Mouse (Mus musculus): ENCODE measurements at regions not wholly inside any gene's neighbourhood (a gene's known extent, or its start where the extent isn't known, plus 50 kb on each side); places are given as distances from the start of the nearest gene placed in this dataset.
A peak's percentile ranks its signal among the peaks of the same experiment; 100 is the strongest.

GRCm38 (mm10) chr15:24743240-24743639 lies 670.3 kb downstream of the Basp1 start:
- DNase-seq (ENCODE audit: low read depth, low spot score) = no peak

GRCm38 (mm10) chr15:24725170-24725569 lies 688.4 kb downstream of the Basp1 start:
- no peak for DNase-seq (ENCODE audit: low read depth, low spot score)

- no peak for DNase-seq (ENCODE audit: low read depth, low spot score)
These were observed 688.9 kb downstream of the Basp1 start for GRCm38 (mm10) chr15:24724664-24725063.

- no peak for DNase-seq (ENCODE audit: low read depth, low spot score)
These were observed 693.2 kb downstream of the Basp1 start for GRCm38 (mm10) chr15:24720346-24720745.

GRCm38 (mm10) chr15:24682167-24682566 lies 731.4 kb downstream of the Basp1 start:
- DNase-seq (ENCODE audit: low read depth, low spot score) = no peak

- DNase-seq (ENCODE audit: low read depth, low spot score) = no peak
These were observed 764.6 kb downstream of the Basp1 start for GRCm38 (mm10) chr15:24648938-24649337.

GRCm38 (mm10) chr15:24635620-24636019 lies 777.9 kb downstream of the Basp1 start:
- no peak for DNase-seq (ENCODE audit: low read depth, low spot score)

- DNase-seq (ENCODE audit: low read depth, low spot score) = no peak
These were observed 817.3 kb downstream of the Basp1 start for GRCm38 (mm10) chr15:24596242-24596641.

- DNase-seq (ENCODE audit: low read depth, low spot score) = peak; percentile 30
These were observed 824.6 kb downstream of the Basp1 start for GRCm38 (mm10) chr15:24588943-24589342.

- DNase-seq (ENCODE audit: low read depth, low spot score) = no peak
These were observed 846.6 kb downstream of the Basp1 start for GRCm38 (mm10) chr15:24566981-24567380.

- DNase-seq (ENCODE audit: low read depth, low spot score) = no peak
These were observed 856.8 kb downstream of the Basp1 start for GRCm38 (mm10) chr15:24556806-24557205.

GRCm38 (mm10) chr15:24550108-24550507 lies 863.5 kb downstream of the Basp1 start:
- DNase-seq (ENCODE audit: low read depth, low spot score) = no peak

GRCm38 (mm10) chr15:24530065-24530464 lies 883.5 kb downstream of the Basp1 start:
- no peak for DNase-seq (ENCODE audit: low read depth, low spot score)

GRCm38 (mm10) chr15:24527379-24527778 lies 886.2 kb downstream of the Basp1 start:
- DNase-seq (ENCODE audit: low read depth, low spot score) = no peak

GRCm38 (mm10) chr15:24513926-24514325 lies 899.6 kb downstream of the Basp1 start:
- no peak for DNase-seq (ENCODE audit: low read depth, low spot score)

GRCm38 (mm10) chr15:24501907-24502559 lies 911.5 kb downstream of the Basp1 start:
- DNase-seq (ENCODE audit: low read depth, low spot score) = no peak

- DNase-seq (ENCODE audit: low read depth, low spot score) = no peak
These were observed 927.3 kb downstream of the Basp1 start for GRCm38 (mm10) chr15:24486235-24486634.

GRCm38 (mm10) chr15:24468239-24468638 lies 945.3 kb downstream of the Basp1 start:
- DNase-seq (ENCODE audit: low read depth, low spot score) = no peak

GRCm38 (mm10) chr15:24457726-24458125 lies 955.8 kb downstream of the Basp1 start:
- DNase-seq (ENCODE audit: low read depth, low spot score) = no peak

- no peak for DNase-seq (ENCODE audit: low read depth, low spot score)
These were observed 980.5 kb downstream of the Basp1 start for GRCm38 (mm10) chr15:24433083-24433482.

- DNase-seq (ENCODE audit: low read depth, low spot score) = no peak
These were observed 984.4 kb downstream of the Basp1 start for GRCm38 (mm10) chr15:24429154-24429553.

- no peak for DNase-seq (ENCODE audit: low read depth, low spot score)
These were observed 991.1 kb downstream of the Basp1 start for GRCm38 (mm10) chr15:24422333-24422942.

GRCm38 (mm10) chr15:24419736-24420135 lies 993.8 kb downstream of the Basp1 start:
- no peak for DNase-seq (ENCODE audit: low read depth, low spot score)
